Mouse (Mus musculus) hindbrain, embryonic 13.5 days (tissue): ENCODE results near the gene Nudt16l1. TPM values are rescaled to one million over a fixed set of nuclear protein-coding genes. Genes with fewer than 3 reads are reported as not detected.
A peak's percentile ranks its signal among the peaks of the same experiment; 100 is the strongest.

ENCODE experiments used
- ATAC-seq: fragments of 200-750 bp; cut with Nextera tagmentation; 2 replicates; pipeline ENCODE4 v1.8.0; 2017; ENCODE audit warnings: moderate TSS enrichment; ENCODE audit not compliant: low FRiP score
- H3K27ac ChIP-seq: fragments of 300-500 bp; sonication (generic); 2 replicates; pipeline ENCODE4 v1.5.1; 2015; ENCODE audit warnings: inconsistent platforms, mild to moderate bottlenecking, moderate library complexity
- H3K27me3 ChIP-seq: fragments of 300-500 bp; sonication (generic); 2 replicates; pipeline ENCODE4 v1.6.1; 2015; ENCODE audit warnings: mild to moderate bottlenecking, inconsistent platforms
- H3K36me3 ChIP-seq: fragments of 300-500 bp; sonication (generic); 2 replicates; pipeline ENCODE4 v1.6.1; 2015; ENCODE audit warnings: mild to moderate bottlenecking, inconsistent platforms
- H3K4me1 ChIP-seq: fragments of 300-500 bp; sonication (generic); replicated peaks from 2 replicates; pipeline ENCODE4 v1.6.1; 2015; ENCODE audit warnings: inconsistent platforms
- H3K4me2 ChIP-seq: fragments of 300-500 bp; sonication (generic); 2 replicates; pipeline ENCODE4 v1.6.1; 2015; ENCODE audit warnings: inconsistent platforms, mild to moderate bottlenecking, moderate library complexity
- H3K4me3 ChIP-seq: fragments of 300-500 bp; sonication (generic); 2 replicates; pipeline ENCODE4 v1.5.1; 2015; ENCODE audit warnings: mild to moderate bottlenecking, inconsistent platforms
- H3K9ac ChIP-seq: fragments of 300-500 bp; sonication (generic); 2 replicates; pipeline ENCODE4 v1.6.1; 2015; ENCODE audit warnings: mild to moderate bottlenecking, inconsistent platforms
- H3K9me3 ChIP-seq: fragments of 300-500 bp; sonication (generic); 2 replicates; pipeline ENCODE4 v1.6.1; 2016; ENCODE audit warnings: inconsistent platforms
- WGBS: fragments of 180-500 bp; shearing (Covaris S2); methylation state at CpG from one replicate; pipeline ENCODE4 v1.1.7; 2015; 5-methylcytosine and 5-hydroxymethylcytosine counted together
- polyA plus RNA-seq: library from polyadenylated mRNA; unstranded; fragments of >200 nt; fragmentation: Nextera tagmentation; extraction: Ambion mirVana; gene quantifications from 2 replicates; pipeline ENCODE4 v1.2.1, GENCODE M21; 2015

Nudt16l1 gene
- polyA plus RNA-seq, 1 experiment from 2014 or later: 131 TPM

- WGBS: 86% methylated on average over 1 of the region's 1 CpGs
- Histone ChIP-seq H3K9me3 (no peaks in the 10 kb centered on the region), H3K4me1 (peaks cover 10% of the 10 kb centered on the region), H3K27me3 (no peaks in the 10 kb centered on the region), H3K4me2 (no peak overlapping the region), H3K27ac (no peak overlapping the region), H3K36me3 (peaks cover 27% of the 10 kb centered on the region), H3K4me3 (no peak overlapping the region), H3K9ac (no peak overlapping the region)
- ATAC-seq: no peak
Observed at GRCm38 (mm10) chr16:4905591-4905990, 33.0 kb upstream of the Nudt16l1 start.

GRCm38 (mm10) chr16:4906559-4906958 lies 32.0 kb upstream of the Nudt16l1 start:
- H3K4me1 ChIP-seq: peaks cover 4% of the 10 kb centered on the region; the same call in 1 of the 2 replicates
- no peaks in the 10 kb centered on the region for H3K27me3 ChIP-seq
- no peak overlapping the region for H3K27ac ChIP-seq
- peaks cover 37% of the 10 kb centered on the region for H3K36me3 ChIP-seq
- ATAC-seq: no peak
- H3K9ac ChIP-seq: no peak overlapping the region
- no peaks in the 10 kb centered on the region for H3K9me3 ChIP-seq
- H3K4me3 ChIP-seq: no peak overlapping the region
- H3K4me2 ChIP-seq: no peak overlapping the region

GRCm38 (mm10) chr16:4907386-4907785 lies 31.2 kb upstream of the Nudt16l1 start:
- peaks cover 4% of the 10 kb centered on the region; the same call in 1 of the 2 replicates for H3K4me1 ChIP-seq
- no peak overlapping the region for H3K4me3 ChIP-seq
- no peaks in the 10 kb centered on the region for H3K9me3 ChIP-seq
- no peak overlapping the region for H3K27ac ChIP-seq
- H3K9ac ChIP-seq: no peak overlapping the region
- 67% methylated on average over 2 of the region's 2 CpGs for WGBS
- ATAC-seq: no peak
- H3K36me3 ChIP-seq: peaks cover 45% of the 10 kb centered on the region
- no peaks in the 10 kb centered on the region for H3K27me3 ChIP-seq
- H3K4me2 ChIP-seq: no peak overlapping the region

- WGBS: 45% methylated on average over 4 of the region's 5 CpGs
- no peaks in the 10 kb centered on the region for H3K27me3 ChIP-seq
- no peaks in the 10 kb centered on the region for H3K9me3 ChIP-seq
- ATAC-seq: no peak
- peaks cover 4% of the 10 kb centered on the region; the same call in 1 of the 2 replicates for H3K4me1 ChIP-seq
- H3K4me3 ChIP-seq: no peak overlapping the region
- no peak overlapping the region for H3K27ac ChIP-seq
- H3K4me2 ChIP-seq: no peak overlapping the region
- H3K9ac ChIP-seq: no peak overlapping the region
- peaks cover 51% of the 10 kb centered on the region for H3K36me3 ChIP-seq
Observed at GRCm38 (mm10) chr16:4907972-4908371, 30.6 kb upstream of the Nudt16l1 start.

- Histone ChIP-seq H3K27ac (no peak overlapping the region), H3K4me1 (peaks cover 6% of the 10 kb centered on the region; the same call in 1 of the 2 replicates), H3K9ac (no peak overlapping the region), H3K9me3 (no peaks in the 10 kb centered on the region), H3K4me3 (no peak overlapping the region), H3K36me3 (peaks cover 67% of the 10 kb centered on the region), H3K27me3 (no peaks in the 10 kb centered on the region), H3K4me2 (no peak overlapping the region)
- no peak for ATAC-seq
- WGBS: 98% methylated on average over 2 of the region's 2 CpGs
Observed at GRCm38 (mm10) chr16:4909745-4910144, 28.8 kb upstream of the Nudt16l1 start.

- Histone ChIP-seq H3K4me2 (no peak overlapping the region), H3K36me3 (peaks cover 75% of the 10 kb centered on the region), H3K9ac (no peak overlapping the region), H3K9me3 (no peaks in the 10 kb centered on the region), H3K4me3 (no peak overlapping the region), H3K4me1 (peaks cover 6% of the 10 kb centered on the region; the same call in 1 of the 2 replicates), H3K27ac (no peak overlapping the region), H3K27me3 (no peaks in the 10 kb centered on the region)
- no peak for ATAC-seq
- WGBS: 95% methylated on average over 8 of the region's 8 CpGs
Observed at GRCm38 (mm10) chr16:4910758-4911157, 27.8 kb upstream of the Nudt16l1 start.

- Histone ChIP-seq H3K9ac (no peak overlapping the region), H3K4me2 (no peak overlapping the region), H3K4me1 (peaks cover 6% of the 10 kb centered on the region; the same call in 1 of the 2 replicates), H3K9me3 (no peaks in the 10 kb centered on the region), H3K4me3 (no peak overlapping the region), H3K27me3 (no peaks in the 10 kb centered on the region), H3K27ac (0 out of 2 replicates have a peak overlapping the region, but pooled peaks have one; percentile 18), H3K36me3 (peaks cover 89% of the 10 kb centered on the region)
- ATAC-seq: no peak
- WGBS: 80% methylated on average over 10 of the region's 10 CpGs
Observed at GRCm38 (mm10) chr16:4912074-4912648, 26.4 kb upstream of the Nudt16l1 start.

GRCm38 (mm10) chr16:4912907-4913782 lies 25.4 kb upstream of the Nudt16l1 start:
- H3K9me3 ChIP-seq: no peaks in the 10 kb centered on the region
- H3K27me3 ChIP-seq: no peaks in the 10 kb centered on the region
- H3K4me1 ChIP-seq: 0 out of 2 replicates have a peak, but pooled peaks cover 2% of the 10 kb centered on the region
- no peak overlapping the region for H3K4me2 ChIP-seq
- H3K4me3 ChIP-seq: no peak overlapping the region
- peak overlapping the region; percentile 63 for H3K27ac ChIP-seq
- ATAC-seq: no peak; the same call in 1 of the 2 replicates
- H3K9ac ChIP-seq: 0 out of 2 replicates have a peak overlapping the region, but pooled peaks have one; percentile 19
- 75% methylated on average over 11 of the region's 11 CpGs for WGBS
- H3K36me3 ChIP-seq: peaks cover 86% of the 10 kb centered on the region

GRCm38 (mm10) chr16:4913783-4914735 lies 24.5 kb upstream of the Nudt16l1 start:
- peak overlapping the region; percentile 63; the same call in 1 of the 2 replicates for H3K27ac ChIP-seq
- H3K4me3 ChIP-seq: no peak overlapping the region
- 0 out of 2 replicates have a peak, but pooled peaks cover 2% of the 10 kb centered on the region for H3K4me1 ChIP-seq
- 40% methylated on average over 12 of the region's 12 CpGs for WGBS
- ATAC-seq: peak; percentile 63
- H3K4me2 ChIP-seq: no peak overlapping the region
- no peak overlapping the region for H3K9ac ChIP-seq
- H3K27me3 ChIP-seq: no peaks in the 10 kb centered on the region
- H3K9me3 ChIP-seq: no peaks in the 10 kb centered on the region
- H3K36me3 ChIP-seq: peaks cover 90% of the 10 kb centered on the region

GRCm38 (mm10) chr16:4915931-4916330 lies 22.6 kb upstream of the Nudt16l1 start:
- H3K4me1 ChIP-seq: 0 out of 2 replicates have a peak, but pooled peaks cover 2% of the 10 kb centered on the region
- no peaks in the 10 kb centered on the region for H3K27me3 ChIP-seq
- WGBS: 92% methylated on average over 3 of the region's 3 CpGs
- H3K4me2 ChIP-seq: no peak overlapping the region
- no peaks in the 10 kb centered on the region for H3K9me3 ChIP-seq
- peaks cover 90% of the 10 kb centered on the region for H3K36me3 ChIP-seq
- no peak overlapping the region for H3K9ac ChIP-seq
- no peak overlapping the region for H3K4me3 ChIP-seq
- no peak overlapping the region for H3K27ac ChIP-seq
- ATAC-seq: no peak

GRCm38 (mm10) chr16:4916608-4917007 lies 22.0 kb upstream of the Nudt16l1 start:
- no peak overlapping the region for H3K9ac ChIP-seq
- no peak overlapping the region for H3K4me3 ChIP-seq
- H3K36me3 ChIP-seq: peaks cover 84% of the 10 kb centered on the region
- no peak overlapping the region for H3K4me2 ChIP-seq
- no peak for ATAC-seq
- H3K9me3 ChIP-seq: no peaks in the 10 kb centered on the region
- WGBS: 92% methylated on average over 2 of the region's 2 CpGs
- H3K4me1 ChIP-seq: 0 out of 2 replicates have a peak, but pooled peaks cover 2% of the 10 kb centered on the region
- no peaks in the 10 kb centered on the region for H3K27me3 ChIP-seq
- no peak overlapping the region for H3K27ac ChIP-seq
